Mouse (Mus musculus) A20 (cell line): ENCODE data around the gene Wdr93.

Experiments used
- DNase-seq: peaks from one replicate; pipeline ENCODE4 v3.0.0-alpha.2; 2011; ENCODE audit warnings: low read depth, low spot score

The Wdr93 gene

DNA sequence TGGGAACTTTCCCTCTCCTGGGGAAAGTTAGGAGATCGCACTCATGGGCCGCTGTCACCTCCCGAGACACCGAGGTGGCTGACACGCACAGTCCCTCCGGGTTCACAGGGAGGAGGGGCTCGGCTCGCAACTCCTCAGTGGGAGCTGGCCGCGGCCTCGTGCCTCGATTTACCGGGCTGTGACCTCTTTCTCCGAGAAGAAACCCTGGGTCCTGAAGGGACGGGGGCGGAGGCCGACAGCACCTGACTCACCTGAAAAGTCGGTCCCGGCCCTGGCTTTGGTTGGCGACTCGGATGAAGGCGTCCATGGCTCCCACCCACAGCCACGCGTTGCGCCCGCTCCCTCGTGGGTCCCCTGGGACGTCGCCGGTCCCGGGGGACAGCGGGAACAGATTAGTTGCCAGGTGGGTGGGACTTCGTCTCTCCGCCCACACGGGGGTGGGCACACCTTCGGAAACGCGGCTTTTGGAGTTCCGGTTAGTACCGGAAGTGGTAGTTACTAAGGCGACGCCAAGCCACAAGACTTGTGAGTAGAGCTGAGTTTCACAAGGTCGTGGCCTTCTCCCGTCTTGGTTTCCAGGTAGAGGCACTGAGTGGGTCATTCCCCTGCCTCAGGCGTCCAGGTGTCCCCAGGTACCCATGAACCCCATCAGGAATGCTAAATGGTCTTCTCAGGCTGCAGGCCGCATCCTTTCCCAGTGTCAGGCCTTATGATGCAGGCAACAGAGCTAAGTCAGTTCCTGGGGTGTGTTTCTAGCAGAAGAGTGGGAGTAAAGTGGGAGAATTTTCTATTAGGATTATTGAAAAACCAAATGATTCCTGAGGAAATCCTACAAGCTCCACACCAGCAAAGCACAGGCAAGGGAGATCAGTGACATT, at the start of gene Wdr93, which contains the start of gene Pex11a:
Wdr93 (plus strand) TSS at position 505 of the 878 bp plus-strand sequence.
Pex11a (minus strand) TSS at position 473 of the 878 bp plus-strand sequence.
- DNase-seq = peak; percentile 93

DNA sequence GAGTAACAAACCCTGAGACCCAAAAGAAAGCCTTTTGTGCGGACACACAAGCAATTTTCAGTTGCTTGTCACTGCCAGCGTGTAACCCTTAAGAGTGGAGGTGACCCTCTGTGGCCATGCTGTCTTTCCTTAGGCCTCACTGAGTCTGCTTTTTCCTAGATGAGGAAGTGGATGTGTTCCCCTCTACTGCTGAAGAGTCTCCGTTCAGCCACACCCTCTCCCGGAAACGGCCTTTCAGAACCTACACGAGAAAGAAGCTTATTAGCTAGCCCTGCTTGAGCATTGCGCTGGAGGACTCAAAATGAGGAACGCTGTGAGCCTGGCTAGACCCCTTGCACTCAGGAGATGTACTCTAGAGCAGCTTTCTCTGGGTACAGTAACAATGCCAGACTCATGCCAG, 46.5 kb upstream of the Wdr93 start:
- no peak for DNase-seq

DNA sequence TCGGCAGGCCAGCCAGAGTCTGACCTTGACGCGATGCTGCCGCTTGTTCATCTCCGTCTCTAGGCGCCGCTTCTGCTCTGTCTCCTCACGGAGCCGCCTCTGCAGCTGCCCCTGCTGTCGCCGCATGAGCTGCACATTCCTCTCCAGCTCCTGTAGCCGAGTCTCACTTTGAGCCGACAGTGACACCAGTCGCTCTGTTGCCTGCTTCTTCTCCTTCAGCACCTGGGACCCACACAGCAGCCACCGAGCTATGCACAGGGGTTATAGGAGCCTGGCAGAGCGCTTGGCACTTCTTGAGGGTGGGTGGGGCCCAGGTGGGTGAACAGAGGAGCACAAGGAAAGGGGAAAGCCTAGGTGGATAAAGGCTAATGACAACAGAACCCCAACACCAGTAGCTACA, 40.2 kb upstream of the Wdr93 start:
- DNase-seq = no peak

GRCm38 (mm10) chr7:79705210-79705609, 37.8 kb upstream of the Wdr93 start:
- no peak for DNase-seq

- no peak for DNase-seq
These were observed 32.8 kb upstream of the Wdr93 start for GRCm38 (mm10) chr7:79710130-79710607.

GRCm38 (mm10) chr7:79710831-79711230, 32.1 kb upstream of the Wdr93 start:
- DNase-seq = no peak

- peak; percentile 86 for DNase-seq
These were observed 27.6 kb upstream of the Wdr93 start, which contains the start of gene Kif7 for GRCm38 (mm10) chr7:79715187-79715981. Gene Kif7 (minus strand): TSS chr7:79715720.

DNA sequence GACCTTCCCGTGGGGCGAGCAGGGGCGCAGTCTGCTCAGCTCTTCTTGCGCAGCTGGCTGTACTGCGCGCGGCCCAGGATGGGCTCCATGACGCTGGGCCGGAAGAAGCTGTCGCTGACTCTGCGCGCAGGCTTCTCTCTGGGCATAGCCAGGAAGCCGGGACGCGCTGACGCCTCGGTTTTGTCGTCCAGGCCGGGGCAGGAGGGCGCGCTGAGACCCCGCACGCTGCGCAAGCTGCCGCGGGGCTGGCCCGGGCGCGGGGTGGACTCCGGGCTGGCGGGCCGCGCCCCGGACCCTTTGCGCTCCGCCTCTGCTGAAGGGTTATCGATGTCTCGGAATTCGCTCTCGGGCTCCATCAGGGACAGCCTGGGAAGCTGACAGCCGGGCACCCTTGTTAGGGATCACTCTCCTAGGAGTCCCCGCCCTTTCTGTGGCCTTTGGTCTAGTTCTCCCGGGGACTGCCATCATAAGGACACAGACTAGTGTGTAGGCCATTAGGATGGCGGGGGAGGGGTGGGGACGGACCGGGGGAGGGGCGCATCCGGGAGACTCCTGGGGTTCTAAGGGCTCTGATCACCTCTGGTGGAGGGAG, 21.5 kb upstream of the Wdr93 start:
- no peak for DNase-seq

- peak; percentile 60 for DNase-seq
These were observed 15.9 kb upstream of the Wdr93 start for GRCm38 (mm10) chr7:79727091-79727490.

DNA sequence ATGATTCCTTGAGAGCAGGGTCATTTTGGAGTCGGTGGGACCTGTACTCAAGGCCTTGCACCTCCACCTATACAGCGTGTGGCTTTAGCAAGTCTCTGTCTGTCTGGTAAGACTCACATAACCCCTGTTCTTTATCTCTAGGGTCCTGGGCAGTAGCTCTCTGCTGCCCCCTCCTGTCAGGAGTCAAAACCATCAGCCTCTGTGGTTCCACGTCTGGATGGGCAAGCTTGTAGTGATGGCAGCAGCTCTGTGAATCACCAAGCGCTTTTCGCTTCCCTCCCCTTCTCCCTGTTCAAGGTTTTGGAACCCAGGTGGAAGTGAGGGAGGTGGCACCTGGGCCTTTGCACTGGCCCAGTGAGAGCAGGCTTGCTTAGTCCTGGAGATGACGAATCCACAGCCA, 14.7 kb upstream of the Wdr93 start:
- DNase-seq = peak; percentile 77

GRCm38 (mm10) chr7:79729169-79729568, 13.8 kb upstream of the Wdr93 start:
- DNase-seq = peak; percentile 67

DNA sequence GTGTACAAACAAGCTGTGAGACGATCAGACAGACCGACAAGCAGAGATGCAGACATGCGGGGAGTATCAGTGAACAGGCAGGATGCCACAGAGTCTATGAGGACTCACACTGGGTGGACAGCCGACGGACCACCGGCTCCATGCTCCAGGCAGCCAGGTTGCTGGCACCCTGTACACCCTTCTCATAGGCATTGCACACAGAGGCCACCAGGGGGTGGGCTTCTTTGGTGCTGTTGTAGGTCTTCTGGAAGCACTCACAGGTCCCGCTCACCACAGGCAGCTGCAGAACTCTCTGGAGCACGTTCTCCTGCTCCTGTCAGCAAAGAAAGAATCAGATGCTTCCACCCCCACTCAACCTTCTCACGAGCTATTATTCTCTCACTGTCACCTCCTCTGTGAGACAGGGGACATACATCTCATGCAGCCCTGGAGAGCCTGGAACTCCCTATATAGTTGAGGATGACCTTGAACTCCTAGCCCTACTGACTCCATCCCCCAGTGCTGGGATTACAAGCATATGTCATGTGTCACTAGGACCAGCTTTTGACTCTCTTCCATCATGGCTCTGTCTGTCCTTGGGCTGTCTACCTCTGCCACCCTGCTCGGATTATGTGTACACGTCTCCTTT, 13.1 kb upstream of the Wdr93 start:
- peak; percentile 44 for DNase-seq

GRCm38 (mm10) chr7:79731438-79731837, 11.5 kb upstream of the Wdr93 start:
- no peak for DNase-seq

DNA sequence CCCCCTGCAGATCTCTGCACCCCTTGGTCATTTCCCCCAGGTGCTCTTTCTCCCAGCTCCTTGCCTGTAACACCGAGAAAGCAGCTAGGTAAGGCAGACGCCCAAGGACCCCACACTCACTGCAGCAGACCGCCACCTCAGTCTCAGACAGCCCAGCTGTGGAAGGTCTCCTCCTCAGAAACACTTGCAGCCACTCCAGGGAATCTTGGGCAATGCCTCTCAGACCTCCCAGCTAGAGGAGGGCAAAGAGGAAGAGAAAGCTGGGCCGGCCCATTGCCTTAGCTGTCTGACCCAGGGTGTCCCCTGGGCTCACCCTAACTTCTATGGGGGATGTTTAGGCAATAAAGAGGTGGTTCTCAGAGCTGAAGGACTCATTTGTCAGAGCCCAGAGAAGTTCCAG, 10.3 kb upstream of the Wdr93 start, which contains the start of gene Plin1:
Plin1 (minus strand) TSS at position 282 of the 400 bp plus-strand sequence.
- no peak for DNase-seq

- no peak for DNase-seq
These were observed 8.4 kb upstream of the Wdr93 start for GRCm38 (mm10) chr7:79734563-79734962.

- DNase-seq = no peak
These were observed 6.5 kb upstream of the Wdr93 start for GRCm38 (mm10) chr7:79736511-79736910.

DNA sequence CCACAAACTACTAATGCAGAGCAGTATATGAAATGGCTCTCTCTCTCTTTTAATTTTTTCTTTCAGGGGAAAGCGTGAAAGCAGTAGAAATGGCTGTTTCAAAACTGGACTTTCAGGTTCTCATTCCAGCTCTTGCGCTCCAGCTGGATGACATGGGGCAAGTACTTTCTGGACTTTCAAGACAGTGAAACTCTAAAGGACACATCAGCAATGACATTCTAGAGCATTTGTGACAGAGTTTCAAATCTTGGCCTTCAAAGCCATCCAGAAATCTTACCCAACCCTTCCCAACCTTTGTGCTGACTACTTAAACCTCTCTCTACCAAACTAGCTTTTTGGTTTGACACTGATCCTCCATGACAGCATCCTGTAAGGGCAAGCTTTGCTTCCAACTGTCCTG, 4.0 kb upstream of the Wdr93 start:
- no peak for DNase-seq

DNA sequence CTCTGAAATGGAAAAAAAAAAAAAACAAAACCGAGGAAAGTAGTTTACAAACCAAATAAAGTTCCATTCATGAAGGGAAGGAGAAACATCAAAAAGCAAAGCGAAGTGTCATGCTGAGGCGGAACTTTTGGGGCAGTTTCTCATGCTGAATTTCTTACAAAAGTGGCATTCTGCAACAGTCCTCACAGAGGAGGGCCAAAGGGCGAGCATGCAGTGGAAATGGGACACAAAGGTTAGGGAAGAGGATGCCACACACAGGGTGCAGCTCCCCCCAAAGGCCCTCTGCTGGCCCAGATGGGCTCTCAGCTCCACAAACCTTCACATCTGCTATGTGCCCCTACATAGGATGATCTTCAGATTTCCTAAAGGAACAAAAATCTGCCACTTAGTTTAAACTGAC, 2.7 kb upstream of the Wdr93 start:
- no peak for DNase-seq

DNA sequence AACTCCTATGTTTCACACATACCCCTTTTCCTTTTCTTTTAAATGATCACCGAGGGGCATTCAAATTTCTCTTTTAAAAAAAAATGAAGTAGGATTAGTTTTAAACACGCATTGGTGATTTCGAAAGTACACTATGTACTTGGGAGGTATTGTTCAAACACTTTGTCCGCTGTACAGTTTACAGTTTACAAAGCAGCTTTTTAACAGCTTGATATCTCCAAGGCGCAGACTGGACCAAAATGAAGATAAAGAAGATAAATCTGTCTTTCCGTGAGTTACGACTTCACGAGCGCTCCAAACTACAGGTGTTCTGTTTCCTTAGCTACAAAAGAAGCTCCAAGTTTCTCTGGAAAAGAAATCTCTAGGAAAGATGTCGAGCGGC, 695 bp upstream of the Wdr93 start:
- DNase-seq = peak; percentile 30

GRCm38 (mm10) chr7:79744051-79744450, 1.1 kb downstream of the Wdr93 start:
- DNase-seq = no peak

- no peak for DNase-seq
These were observed 1.6 kb downstream of the Wdr93 start for GRCm38 (mm10) chr7:79744585-79744984.
